Mouse (Mus musculus) thymus, postnatal 14 days (tissue): ENCODE data around the gene Gpr107.

Experiments
- DNase-seq: peaks from one replicate; pipeline ENCODE4 v3.0.0; 2021

Gpr107 gene

GRCm38 (mm10) chr2:31127899-31128298 lies 24.2 kb upstream of the Gpr107 start:
- no peak for DNase-seq

GRCm38 (mm10) chr2:31129742-31130518 lies 22.2 kb upstream of the Gpr107 start:
- DNase-seq = no peak

DNA sequence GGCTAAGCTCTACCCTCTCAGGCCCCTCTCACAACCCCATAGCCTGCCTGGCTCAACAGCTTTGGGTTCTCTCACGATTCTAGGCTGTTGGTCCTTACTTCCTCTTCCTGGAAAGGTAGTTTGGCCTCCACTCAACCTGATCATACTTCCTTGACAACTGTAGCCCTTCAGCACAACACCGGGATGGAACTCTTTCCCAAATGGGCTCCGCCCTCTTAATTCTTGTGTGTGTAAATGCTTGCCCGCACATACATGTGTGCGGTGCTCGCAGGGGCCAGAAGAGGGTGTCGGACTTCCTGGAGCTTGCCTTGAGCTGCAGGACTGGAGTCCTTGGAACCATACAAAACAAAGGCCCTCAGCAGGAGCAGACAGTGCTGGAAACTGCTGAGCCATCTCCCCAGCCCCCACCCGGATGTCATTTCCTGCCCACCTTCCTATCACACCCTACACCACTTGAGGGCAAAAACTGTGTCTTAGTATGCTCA lies 21.3 kb upstream of the Gpr107 start:
- DNase-seq = peak; percentile 89

DNA sequence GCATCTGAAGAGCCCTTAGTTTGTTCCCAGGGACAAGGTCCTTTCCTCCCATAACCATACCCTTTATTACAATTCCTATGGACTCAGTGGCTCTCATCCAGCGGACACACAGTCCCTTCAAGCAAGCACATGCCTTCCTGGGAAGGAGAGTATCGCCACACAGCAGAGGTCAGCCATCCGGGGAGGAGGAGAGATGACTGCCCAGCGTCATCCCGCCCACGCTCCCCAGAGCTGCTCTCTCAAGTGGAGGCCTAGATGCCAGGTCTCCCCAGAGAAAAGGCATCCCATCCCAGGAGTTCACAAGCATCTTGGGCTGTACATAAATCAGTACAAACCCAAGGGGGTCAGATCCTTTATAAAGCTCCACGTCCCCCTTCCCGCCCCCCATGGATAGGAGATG lies 19.4 kb upstream of the Gpr107 start:
- no peak for DNase-seq

DNA sequence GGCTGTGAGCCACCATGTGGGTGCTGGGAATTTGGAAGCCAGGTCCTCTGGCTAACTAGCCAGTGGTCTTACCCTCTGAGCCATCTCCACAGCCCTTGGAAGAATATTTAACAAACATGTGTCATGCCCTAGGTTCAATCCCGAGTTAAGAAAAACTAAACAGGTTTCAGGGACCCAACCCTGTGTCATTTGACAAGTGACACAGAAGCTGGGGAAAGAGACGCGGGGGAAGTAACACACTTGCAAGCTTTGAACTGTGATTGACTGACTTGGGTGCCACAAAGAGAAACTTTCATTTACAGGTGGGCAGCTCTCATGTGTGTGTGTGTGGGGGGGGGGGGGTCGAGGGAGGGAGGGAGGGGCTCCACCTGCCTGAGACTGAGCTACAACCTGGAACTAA lies 18.1 kb upstream of the Gpr107 start:
- DNase-seq = no peak

DNA sequence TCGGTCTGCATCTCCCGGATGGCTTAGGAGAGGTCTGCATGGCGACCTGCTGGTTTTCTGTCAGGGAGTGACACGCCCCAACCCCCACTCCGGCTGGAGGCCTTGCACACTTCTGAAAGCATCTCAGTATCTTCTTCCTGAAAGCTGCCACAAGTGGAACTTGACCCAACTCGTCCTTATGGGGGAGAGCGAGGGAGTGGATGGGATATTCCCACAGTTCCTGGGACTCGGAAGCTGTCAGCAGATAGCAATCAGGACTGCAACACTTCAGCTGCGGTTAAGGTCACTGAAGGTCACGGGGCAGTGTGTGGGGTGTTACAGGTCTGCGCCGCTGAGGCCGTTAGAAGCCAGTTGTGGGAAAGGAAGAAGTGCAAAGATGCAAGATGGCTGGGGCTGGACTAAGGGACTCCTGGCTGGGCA lies 16.6 kb upstream of the Gpr107 start:
- DNase-seq = no peak

GRCm38 (mm10) chr2:31136338-31136737 lies 15.8 kb upstream of the Gpr107 start:
- no peak for DNase-seq

- no peak for DNase-seq
These were observed 15.0 kb upstream of the Gpr107 start for GRCm38 (mm10) chr2:31137018-31137590.

- no peak for DNase-seq
These were observed 12.9 kb upstream of the Gpr107 start for GRCm38 (mm10) chr2:31139174-31139632.

- DNase-seq = no peak
These were observed 11.9 kb upstream of the Gpr107 start for GRCm38 (mm10) chr2:31139991-31140771.

DNA sequence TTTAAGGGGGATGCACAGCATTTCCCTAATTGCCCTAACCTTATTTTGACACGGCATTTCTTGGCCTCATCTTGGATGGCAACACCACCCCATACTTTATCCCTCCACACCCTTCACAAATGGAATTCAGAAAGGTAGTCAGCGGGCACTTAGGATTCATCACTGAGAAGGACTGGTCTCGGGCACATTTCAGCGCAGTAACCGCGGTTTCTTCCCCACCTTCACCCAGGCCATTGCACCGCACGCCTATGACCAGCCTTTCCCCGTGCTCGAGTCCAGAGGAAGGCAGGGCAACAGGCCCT lies 11.4 kb upstream of the Gpr107 start:
- no peak for DNase-seq

DNA sequence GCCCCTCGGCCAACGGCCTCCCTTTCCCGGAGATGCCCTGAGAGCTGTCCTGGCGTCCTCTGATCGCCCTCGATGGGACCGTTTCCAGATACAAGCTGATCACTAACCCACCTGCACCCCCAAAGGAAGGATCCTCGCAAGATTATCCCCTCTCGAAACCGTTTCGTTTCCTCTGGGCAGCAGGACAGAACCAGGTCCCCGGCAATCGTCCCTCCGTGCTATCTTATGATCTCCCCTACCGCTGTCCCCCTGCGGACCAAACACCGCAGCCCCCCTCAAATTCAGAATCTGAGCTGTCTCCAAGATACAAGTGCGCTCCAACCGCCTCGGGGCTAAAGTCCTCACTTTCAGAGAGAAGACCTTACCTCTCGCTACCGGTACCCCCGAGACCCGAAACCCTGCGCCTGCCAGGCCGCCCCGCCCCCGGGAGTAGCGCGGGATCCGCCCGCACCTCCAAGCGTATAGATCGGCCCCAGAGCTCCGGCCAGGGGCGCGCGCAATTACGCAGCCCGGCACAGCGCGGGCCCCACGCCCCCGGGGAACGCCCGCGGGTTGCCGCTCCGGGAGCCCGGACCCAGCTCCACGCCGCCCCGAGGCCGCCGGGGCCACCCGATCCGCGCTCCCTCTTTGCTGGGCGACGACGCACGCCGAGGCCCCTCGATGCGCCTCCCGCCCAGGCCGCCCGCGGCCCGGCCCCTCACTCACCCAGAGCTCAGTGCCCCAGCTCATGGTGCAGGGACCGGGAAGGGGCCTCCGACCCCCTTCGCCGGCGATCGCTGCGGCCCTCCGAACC lies 10.8 kb upstream of the Gpr107 start:
- DNase-seq = peak; percentile 67

- DNase-seq = peak; percentile 94
These were observed 10.2 kb upstream of the Gpr107 start, which contains the start of gene Fnbp1 for GRCm38 (mm10) chr2:31141867-31142454. Gene Fnbp1 (minus strand): TSS chr2:31142008.

GRCm38 (mm10) chr2:31142505-31142904 lies 9.6 kb upstream of the Gpr107 start:
- DNase-seq = peak; percentile 48

- peak; percentile 60 for DNase-seq
These were observed 8.8 kb upstream of the Gpr107 start for GRCm38 (mm10) chr2:31143326-31143725.

- peak; percentile 53 for DNase-seq
These were observed 8.1 kb upstream of the Gpr107 start for GRCm38 (mm10) chr2:31143768-31144695.

- DNase-seq = no peak
These were observed 7.2 kb upstream of the Gpr107 start for GRCm38 (mm10) chr2:31144901-31145300.

- no peak for DNase-seq
These were observed 5.1 kb upstream of the Gpr107 start for GRCm38 (mm10) chr2:31147054-31147453.

DNA sequence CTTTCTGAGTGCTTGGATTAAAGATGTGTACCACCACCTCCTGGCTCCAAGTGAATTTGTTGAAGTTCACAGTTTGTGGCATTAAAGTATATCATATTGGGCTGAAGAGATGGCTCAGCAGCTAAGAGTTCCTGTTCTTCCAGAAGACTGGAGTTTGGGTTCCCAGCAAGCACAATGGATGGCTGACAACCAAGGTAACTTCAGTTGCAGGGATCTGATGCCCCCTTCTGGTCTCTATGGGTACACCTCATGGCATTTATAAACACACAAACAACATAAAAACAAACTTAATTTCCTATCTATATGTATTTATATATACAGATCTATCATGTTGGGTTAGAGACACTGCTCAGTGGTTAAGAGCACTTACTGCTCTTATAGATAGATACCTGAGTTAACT lies 1.4 kb upstream of the Gpr107 start:
- peak; percentile 53 for DNase-seq

GRCm38 (mm10) chr2:31156846-31157245 lies 4.7 kb downstream of the Gpr107 start:
- no peak for DNase-seq
